Mouse (Mus musculus) telencephalon, adult 2 months (tissue): Measurements from ENCODE around the gene Nrxn3.

Source experiments
- DNase-seq: peaks from one replicate; pipeline ENCODE4 v3.0.0-alpha.2; 2011; ENCODE audit warnings: low read depth, low spot score

The Nrxn3 gene

DNA sequence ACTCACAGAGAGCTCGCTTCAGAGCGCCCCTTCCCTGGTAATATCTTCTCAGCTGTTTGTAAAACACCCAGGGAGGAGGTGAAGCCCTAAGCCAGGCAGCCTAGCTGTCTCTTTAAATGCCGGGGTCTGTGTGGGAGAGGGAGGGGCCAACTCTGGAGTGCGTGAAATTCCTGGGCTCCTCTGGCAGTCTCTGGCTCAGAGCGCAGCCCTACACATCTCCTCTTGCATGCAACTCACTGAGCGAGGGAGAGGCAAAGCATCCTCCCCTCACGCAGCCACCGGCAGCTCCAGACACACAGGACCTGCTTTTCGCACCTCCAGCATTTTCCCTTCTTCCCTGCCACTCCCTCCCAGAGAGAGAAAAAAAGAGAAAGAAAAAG lies at the start of gene Nrxn3:
Nrxn3 (plus strand) TSS at position 186 of the 380 bp plus-strand sequence.
- peak; percentile 84 for DNase-seq

DNA sequence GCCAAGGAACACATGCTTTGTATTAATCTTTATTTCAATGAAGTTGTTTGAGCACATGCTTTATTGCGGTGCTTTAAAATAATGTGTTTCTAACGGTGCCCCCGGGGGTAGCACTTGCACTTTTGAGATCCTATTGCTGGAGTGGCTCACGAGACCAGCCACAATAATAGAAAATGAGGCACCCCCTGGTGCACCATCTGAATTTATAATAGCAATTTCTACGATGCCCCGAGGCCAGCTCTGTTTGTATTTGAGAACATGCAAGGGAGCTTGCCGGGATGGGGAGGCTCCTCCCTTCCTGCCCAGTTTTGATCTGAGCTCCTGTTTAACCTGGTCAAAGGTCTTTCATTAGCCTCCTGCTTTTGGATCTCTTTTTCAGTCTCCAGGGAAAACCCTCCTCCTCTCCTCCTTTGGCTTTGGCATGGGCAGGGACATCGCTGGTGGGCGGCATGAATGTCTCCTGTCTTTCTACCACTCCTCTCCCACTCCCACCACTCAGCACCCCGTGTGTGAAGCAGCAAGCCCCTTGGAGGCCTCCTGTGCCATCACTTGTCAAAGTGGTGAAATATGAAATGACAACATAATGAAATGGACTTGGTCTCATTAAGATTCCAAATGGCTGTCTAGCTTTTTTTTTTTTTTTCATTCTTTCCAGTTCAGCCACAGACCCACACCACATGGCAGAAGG lies 18.4 kb upstream of the Nrxn3 start:
- no peak for DNase-seq

DNA sequence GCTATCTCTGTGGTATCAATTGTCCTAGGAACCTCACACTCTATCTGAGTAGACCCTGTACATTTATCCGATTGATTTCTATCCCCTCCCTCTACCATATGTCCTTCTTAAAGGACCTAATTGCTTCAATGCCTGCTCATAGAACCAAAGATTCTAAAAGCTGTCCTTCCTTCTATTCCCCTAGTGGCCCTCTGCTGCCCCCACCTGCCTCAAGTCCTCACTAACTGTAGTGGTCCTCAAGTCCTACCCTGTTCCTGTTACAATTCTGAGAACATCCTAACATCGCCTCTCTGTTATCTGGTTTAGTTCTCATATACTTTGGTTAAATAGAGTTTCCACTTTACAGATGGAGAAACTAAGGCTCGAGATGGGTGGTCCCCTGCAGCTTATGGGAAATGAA lies 16.7 kb upstream of the Nrxn3 start:
- no peak for DNase-seq

DNA sequence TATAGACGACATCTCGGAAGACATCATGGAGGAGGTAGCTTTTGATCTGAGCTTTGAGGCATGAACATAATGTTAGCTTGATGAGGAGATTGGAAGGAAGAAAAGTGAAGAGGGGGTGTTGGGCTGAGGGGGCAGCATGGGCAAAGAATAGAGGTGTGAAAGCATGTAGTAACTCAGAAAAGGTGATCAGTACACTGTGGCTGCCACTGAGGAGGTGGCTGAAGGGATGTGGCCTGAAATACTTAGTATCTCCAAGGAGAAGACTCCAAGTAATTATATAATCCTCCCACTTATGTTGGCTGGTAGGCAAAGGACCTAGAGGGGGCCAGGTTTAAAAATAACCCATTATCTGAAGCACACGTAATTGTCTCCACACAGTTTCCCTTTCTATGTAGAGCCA lies 14.9 kb upstream of the Nrxn3 start:
- DNase-seq = peak; percentile 89

DNA sequence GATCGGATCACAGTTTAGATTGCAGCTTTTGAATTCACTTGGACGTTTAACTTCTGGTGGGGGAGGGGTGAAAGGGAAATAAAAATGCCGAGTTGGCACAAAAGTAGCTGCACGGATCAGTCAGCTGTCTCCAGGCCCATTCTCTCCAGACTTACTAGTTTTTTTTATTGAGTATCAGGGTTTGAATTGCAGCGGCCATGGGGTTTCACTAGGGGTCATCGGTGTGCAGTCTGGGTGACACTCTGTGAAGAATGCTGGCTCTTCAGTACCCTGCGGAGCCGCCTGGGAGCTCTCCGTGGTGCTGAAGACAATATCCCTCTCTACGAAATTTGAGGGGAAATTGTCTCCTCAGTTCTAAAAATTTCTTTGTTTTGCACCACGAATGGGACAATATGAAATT lies 13.5 kb upstream of the Nrxn3 start:
- DNase-seq = no peak

DNA sequence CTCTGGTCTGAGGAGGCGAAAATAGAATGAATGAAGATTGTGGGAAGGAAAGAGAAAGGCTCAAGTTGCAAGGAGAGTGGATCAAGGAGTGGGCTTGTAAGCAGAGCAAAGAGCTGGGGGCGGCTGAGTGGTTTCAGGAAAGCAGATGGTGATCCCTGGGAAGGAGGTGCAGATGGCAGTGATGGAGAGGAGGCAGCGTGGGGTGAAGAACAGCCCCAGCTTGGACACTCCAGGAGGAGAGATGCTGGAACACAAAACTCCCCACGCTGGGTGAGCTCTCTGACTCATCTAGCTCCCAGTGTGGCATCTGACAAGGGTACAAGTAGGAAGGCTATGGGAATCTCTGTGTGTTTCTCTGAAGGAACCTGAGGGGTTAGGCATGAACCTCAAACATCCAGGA lies 9.2 kb upstream of the Nrxn3 start:
- peak; percentile 87 for DNase-seq

DNA sequence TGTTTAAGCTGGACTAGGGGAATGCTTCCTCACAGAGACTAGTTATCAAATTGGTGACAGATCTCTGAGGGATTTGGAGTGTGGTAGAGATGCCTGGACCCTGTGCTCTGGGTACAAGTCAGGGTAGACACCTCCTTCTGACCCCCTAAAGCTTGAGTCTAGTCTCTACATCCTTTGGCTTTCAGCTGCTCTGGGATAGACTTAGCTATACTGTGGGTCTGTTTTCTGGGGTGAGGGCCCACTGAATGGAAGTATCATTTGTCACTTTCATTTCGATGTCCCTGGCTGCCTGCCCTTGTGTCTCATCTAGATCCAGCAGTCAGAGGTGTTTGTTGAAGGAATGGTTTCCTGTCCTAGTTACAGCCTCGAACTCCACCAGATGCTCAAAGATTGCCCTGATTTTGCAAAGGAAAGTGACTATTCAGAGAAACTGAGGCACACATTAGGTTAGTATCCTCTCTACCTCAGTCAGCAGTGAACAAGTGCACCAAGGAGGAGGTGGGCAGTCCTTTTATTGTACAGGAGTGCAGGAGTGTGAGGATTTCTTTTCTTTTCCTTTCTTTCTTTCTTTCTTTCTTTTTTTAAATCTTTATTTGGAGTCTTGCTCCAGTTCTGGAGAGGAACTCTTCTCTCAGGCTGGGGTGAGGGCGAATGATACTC lies 515 bp upstream of the Nrxn3 start:
- no peak for DNase-seq

DNA sequence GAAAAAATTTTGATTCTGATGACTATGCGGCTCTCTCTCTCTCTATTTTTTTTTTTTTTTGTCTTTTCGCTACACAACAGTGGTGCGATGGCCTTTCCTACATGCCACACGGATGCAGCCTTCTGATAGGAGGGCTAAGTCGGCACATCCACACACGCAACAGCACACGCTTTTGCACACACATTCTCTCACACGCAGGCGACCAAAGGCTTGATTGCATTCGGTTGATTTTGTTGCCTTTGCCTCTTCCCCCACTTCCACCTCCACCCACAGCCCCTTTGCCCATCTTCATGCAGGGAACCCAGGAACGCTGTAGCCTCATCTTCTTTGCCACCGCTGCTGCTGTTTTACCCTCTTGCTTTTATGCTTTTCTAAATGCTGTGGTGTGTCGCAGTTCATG lies 3.6 kb downstream of the Nrxn3 start:
- no peak for DNase-seq

DNA sequence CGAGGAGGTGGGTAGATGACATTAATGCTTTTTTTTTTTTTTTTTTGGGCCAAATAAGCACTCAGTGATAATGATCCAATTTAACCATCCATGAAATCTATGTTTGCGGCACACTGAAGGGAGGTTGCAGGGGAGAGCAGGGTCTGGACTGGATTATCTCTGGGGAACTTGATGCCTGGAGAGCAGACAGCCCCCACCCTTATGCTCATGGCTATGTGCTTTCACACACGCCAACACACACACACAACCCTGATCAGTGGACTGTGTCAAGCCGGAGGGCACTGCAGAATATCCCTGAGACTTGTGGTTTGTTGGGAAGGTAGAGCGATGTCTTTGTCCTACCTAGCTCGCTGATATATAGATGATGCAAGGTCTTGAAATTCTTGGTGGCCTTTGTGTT lies 4.1 kb downstream of the Nrxn3 start:
- no peak for DNase-seq

DNA sequence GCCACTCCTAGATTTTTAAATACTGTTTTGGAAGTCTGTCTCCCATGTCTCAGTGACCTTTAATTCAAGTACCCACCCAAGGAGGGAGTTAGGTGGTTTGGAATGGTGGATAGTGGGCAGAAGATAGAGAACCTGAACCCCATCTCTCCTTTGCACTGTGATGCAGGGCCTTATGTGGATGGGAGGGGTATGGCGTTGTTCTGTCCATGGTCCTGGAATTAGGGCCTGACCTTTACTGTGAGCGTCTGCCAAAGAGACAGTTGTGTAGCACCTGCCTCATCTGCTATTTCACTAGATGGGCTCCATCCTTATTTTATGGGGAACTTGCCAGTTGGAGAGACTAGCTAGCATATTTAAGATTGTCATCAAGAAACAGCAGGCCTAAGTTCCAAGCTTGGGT lies 8.0 kb downstream of the Nrxn3 start:
- DNase-seq = no peak

DNA sequence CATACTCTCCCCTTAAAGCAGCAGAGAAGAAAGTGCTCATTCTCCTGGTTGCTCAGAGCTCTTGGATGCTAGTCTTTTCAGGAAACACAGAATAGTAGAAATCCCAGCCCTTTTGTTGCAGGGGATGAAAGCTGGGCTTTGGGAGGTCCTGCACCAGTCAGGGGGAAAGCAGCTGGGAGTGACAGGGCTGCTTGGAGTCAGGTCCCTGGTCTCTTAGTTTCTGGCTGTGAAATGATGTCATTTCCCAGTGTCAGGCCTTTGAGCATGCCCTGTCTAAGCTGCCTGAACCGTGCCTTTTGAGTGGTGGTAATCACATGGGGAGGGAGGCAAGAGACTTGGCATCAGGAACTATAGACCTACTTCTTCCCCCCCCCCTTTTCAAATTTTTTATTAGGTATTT lies 12.4 kb downstream of the Nrxn3 start:
- no peak for DNase-seq

DNA sequence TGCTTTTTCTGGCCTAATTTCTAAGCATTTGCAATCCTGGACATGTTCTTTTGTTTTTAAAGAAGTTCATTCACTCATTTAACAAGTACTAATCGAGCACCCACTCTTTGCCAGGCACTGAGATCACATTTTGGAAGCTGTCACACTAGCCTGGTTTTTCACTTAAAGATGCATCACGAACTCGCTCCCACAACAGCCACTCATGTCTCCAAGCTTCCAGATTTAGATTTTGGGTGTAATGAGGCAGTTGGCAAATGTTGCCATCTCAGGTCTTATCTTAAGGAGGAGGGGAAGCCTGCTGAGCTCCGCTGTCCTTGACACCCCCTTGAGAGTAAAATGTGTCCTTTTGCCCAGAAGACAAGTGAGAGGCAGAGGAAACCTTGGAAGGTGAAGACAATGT lies 14.4 kb downstream of the Nrxn3 start:
- peak; percentile 79 for DNase-seq

DNA sequence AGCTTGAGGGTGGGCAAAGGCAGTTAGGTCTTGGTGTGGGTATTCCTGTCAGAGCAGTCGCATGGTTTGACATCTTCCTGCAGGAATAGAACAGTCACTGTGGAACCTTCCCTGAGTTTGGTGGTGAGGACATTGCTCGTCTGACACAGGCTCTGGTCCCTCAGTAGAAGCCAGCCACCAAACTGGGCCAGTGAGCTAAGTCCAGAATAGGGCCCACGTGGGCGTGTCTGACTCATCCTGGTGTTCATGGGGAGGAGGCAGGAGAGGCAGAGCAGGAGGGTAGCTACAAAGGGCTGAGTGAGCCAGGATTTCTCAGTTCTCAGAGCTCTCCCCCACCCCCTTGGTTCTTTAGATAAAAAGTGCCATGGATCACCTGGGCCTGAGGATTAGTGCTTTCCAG lies 15.9 kb downstream of the Nrxn3 start:
- DNase-seq = peak; percentile 86

DNA sequence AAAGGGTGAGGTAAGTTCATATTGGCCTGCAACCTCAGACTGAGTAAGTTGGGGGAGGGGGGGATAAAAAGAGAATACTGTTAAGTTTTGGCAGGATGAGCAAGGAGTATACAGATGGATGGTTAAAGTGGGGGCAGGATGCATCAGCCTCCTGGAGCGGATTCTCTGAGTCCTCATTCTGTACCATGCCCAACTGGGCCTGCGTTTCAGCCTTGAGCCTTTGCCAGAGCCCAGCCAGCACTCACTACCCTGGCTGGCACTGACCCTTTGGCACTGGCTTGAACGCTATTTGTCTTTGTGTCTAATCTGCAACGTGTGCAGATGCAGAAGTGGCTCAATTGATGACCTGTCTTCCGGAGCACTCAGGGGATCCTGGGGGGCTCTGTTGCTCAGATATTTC lies 24.1 kb downstream of the Nrxn3 start:
- no peak for DNase-seq

DNA sequence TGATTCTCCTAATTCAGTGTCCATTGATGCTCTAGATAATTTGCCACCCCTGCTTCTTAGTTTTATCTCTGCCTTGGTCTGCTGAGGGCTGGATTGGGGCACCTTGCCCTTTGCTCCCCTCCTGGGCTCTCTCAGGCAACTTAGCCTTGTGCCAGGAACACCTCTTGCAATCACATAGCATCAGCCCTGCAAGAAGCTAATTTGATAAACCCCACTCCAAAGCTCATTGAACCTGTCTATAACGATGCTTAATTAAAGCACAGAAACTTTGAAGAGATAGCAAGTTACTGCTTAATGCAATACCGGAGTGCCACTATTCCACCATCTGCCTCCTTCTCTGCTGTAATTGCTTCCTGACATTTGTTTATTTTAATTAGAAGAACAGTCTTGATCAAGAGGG lies 42.1 kb downstream of the Nrxn3 start:
- no peak for DNase-seq

DNA sequence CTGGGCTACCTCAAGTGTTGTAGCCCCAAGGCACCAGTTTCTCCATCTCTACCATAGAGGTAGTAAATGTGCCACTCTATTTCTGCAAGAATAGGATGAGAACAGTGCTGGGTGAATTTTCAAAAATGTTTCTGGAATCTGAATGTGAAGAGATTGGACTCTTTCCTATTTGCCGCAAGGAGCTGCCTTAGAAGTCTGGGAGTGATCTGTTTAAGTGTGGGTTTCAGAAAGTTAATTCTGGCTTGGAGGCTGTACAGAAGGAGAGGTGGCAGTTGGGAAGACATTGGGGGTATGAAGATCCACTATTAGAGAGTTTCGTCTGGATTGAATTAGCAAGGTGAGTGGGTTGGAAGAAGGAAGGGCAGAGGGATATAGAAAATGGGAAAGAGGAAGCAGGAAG lies 52.0 kb downstream of the Nrxn3 start:
- DNase-seq = peak; percentile 80

DNA sequence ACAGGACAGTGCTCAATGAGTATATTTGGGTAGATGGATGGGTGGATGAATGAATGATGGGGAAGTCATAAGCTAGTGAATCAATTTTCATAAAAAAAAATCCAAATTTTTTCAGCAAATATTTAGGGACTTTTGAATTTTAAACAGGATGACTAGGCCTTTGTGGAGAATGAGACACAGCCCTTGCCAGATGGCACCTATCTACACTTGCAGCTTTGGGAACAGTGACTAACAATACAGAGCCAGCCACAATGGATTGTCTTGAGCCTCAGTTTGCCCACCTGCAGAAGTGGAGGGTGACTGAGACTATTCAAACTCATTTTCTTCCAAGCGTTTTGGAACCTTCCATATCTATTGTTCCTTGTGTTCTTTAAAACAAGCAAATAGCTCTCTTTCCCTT lies 55.4 kb downstream of the Nrxn3 start:
- no peak for DNase-seq

DNA sequence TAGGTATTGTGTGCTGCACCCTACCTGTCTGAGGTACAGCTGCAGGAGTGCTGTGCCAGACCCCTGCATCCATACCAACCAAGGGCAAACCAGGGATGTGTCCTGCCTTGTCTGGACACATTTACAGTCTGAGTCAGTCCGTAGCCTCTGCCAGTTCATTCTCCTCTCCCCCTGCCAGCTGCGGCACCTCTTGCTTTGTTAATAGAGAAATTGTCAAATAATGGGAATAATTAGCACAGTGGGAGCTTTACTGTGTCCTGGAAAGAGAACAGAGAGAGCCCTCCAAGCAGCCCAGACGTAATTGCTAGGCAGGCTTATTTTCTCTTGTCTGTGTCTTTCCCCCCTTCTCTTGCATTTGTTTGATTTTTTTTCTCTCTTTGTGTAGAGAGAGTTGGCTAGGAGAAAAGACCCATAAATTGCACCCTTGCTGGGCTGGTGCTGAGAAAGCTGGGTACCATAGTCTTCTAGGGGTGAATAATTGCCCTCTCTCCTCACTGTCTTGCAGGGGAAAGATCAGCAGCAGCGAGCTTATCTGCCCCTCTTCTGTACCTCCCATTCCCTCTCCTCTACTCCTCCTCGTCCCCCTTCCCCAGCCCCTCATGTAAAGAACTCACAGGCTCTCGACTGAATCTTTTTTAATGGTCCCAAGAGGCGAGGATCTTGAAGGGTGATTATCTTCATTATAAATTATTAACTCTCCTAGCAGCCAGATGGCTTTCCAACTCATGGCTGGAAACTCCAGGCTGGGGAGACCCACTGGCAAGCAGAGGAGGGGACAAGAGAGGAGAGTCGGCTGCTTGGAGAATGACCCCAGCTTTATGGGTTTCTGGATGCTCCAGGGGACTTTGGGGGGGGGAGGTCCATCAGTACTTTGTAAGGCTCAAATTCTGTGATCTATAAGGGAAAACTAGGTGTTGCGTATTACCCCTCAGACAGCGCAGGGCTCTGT lies 61.8 kb downstream of the Nrxn3 start:
- DNase-seq = no peak

DNA sequence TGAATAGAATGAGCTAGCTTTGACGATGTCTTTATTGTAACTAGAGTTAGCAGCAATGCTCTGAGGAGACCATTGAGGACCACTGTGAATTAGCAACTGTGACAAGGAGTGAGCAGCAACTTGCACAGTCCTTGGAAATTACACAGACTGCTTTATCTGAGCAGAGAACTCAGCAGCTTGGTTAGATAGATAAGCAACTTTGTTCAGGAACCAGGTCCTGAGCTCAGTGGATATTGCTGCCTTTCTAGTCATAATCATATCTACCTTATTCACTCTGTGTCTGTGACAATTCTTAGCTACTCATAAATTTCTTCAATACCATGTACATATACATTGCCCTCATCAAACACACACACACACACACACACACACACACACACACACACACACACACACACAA lies 70.6 kb downstream of the Nrxn3 start:
- DNase-seq = no peak

DNA sequence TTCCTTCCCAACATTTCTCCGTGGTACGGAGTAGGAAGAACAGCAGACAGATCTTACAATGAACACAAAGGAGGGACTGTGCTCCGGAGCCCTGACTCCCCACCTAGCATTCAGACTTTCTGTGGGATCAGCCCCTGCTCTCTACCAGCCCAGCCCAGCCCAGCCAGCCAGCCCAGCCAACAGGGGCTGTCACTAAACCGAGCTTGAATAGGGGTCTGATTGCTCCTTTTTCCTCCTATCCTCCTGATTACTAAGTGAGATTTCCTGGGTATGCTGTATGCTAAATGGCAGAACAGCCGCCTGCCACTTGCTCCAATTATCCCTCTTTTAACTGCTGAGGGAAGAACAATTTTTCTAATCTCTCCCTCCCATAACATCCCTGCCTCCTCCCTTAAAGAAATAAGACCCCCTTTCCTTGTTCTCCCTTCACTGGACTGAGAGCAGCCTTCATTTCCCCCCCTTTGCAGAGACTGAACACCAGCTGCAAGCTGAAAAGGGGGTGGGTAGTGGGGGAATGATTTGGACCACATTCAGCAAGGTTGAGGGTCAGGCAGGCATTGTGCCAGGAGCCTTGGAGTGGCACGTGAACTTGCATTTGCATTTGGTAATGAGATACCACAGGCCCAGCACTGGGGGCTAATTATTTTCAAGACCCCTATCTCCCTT lies 78.4 kb downstream of the Nrxn3 start:
- DNase-seq = no peak

DNA sequence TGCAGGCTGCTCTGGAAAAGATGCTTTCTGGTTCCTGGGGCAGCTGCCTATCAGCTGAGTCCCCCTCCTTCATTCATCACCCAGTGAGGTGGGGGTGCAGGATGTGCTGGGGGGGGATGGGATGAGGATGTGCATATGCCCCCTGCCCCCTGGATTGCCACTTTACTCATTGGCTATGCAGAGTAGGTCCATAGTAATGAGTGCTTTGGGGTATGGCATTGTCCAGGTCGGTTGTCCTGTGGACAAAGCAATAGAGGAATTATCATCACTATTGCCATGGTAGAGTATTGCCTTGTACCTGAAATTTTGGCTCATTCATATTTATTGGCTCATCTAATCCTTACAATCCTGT lies 79.0 kb downstream of the Nrxn3 start:
- DNase-seq = no peak

DNA sequence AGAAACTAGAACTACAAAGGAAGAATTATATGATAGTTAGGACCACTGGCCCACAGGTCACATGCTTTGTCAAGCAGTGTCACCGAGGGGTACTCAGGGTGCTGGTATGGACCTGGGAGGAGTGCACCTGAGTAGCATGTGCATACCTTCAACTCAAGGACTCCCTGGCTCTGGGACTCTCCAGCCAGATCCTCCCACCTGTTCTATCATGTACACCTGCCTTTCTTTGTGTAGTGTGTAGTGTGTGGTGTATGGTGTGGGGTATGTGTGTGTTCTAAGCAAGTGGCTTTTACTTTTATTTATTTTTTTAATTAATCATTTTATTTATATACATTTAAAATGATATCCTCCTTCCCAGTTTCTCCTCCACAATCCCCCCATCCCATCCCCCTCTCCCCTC lies 86.3 kb downstream of the Nrxn3 start:
- DNase-seq = no peak
